Mouse (Mus musculus) adrenal gland, adult 18-20 months (tissue): ENCODE measurements around the gene Gabarapl2. TPM values are rescaled to one million over a fixed set of nuclear protein-coding genes. Genes with fewer than 3 reads are reported as not detected.

Experiments used
- DNase-seq, 2 experiments: peaks; one replicate each; pipeline ENCODE4 v3.0.0; 2021 to 2022; ENCODE audit warnings: low spot score in 2 of 2
- total RNA-seq, 2 experiments: library from RNA; stranded (reverse); gene quantifications; 1 replicate in 1 of 2; 2 replicates in 1 of 2; pipeline ENCODE4 v1.2.3; 2021

The Gabarapl2 gene
- total RNA-seq, 2 experiments from 2014 or later: 156 to 173 TPM

DNA sequence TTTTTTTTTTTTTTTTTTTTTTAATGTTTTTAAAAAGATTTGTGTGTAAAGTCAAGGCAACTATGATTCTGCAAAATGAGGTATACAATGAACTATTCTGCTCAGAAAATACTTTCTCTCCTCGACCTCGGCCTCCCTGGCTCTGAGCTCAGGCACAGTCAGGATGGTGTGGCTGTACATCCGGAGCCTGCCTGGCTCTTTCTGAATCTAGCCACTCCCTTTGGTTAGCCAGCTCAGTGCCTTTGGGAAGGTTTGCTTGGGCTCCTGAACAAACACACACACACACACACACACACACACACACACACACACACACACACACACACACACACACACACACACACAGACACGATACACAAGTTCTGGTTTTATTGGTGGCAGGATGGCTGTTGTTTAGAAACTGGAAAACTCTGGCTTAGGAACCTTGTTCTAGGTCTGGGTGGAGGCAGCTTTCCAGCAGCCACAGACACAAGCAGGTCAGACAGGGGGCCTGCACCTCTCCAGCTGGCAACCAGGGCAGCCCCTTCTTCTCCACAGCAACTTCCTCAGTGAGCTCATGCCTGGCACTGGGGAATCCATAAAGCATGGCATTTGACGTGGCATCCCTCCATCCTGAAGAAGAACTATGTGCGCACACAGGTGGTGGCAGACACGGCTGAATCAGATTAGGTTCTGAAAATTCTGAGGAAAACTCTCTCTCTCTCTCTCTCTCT is 24.5 kb downstream of the Gabarapl2 start:
- DNase-seq: no peak

DNA sequence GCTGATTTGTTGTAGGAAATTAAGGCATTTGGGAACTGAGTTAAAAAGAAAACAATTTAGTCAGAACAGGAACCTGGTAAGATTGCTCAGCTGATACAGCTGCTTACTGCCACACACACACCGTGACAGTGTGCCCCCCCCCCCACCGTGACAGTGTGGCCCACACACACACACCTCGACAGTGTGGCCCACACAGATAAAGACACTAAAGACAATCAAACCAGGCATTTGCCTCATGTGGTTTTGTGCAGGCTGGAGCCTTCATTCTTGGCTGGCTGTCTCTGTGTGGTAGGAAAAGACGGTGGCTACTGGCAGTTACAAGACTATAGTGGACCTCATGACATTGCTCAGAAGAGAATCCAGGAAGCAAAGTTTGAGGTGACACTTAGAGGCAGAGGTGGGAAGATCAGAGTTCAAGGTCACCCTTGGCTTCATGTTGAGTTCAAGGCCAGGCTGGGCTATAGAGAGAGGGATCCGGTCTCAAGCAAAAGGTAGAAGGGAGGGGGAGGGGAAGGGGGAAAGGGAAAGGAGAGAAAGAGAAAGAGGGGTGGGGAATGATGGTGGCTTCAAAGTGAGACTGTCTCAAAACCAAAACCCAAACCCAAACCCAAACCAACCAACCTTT is 26.9 kb downstream of the Gabarapl2 start:
- DNase-seq: no peak

DNA sequence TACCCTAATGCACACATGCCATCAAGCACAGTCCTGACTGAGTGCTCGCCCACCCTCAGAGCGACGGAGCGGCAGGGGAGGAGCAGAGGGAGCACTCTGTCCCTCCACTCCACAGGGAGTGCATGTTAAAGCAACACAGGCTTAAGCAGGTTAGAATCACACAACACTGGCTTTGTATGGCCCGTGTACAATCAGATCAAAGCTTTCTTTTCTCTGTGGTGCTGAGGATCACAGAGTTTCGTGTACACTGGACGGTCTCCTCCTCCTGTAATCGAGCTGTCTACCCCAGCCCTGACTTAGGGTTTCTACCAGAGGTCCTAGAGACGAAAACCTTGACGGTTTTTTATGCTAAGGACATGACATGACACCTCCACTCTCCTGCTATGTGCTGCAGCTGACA is 28.0 kb downstream of the Gabarapl2 start:
- no peak for DNase-seq

DNA sequence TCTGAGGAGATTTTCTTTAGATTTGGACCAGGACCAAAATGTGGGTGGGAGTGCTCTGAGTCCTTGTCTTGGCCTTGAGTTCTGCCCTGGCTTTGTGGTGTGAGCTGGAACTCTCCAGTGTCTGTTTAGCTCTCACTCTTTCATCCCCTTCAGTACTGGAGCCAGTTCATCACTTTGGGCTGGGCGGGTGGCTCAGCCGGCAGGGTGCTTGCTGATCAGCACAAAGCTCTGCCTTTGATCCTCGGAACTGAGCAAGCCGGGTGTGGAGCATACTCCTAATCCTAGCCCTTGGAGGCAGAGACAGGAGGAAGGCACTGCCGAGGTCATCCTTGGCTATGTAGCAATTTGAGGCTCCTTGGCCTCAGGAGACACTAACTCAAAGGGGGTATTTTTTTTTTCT is 28.5 kb downstream of the Gabarapl2 start:
- DNase-seq: no peak

DNA sequence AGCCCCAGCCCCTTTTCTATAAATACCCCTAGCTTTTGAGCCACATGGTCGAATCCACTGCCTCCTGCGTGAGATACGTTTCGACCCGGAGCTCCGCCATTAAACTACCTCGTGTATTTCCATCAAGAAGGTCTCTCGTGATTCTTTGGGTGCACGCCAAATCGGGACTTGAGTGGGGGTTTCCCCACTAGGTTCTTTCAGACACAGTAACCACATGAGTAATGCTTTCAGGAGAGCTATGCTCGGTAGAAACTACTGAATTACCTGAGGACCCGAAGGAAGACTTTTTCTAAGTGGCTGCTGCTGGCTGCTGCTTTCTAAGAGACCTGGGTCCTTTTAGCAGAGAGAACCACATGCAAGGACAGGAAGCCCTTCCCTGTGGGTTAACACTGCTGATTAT is 33.6 kb downstream of the Gabarapl2 start:
- no peak for DNase-seq

DNA sequence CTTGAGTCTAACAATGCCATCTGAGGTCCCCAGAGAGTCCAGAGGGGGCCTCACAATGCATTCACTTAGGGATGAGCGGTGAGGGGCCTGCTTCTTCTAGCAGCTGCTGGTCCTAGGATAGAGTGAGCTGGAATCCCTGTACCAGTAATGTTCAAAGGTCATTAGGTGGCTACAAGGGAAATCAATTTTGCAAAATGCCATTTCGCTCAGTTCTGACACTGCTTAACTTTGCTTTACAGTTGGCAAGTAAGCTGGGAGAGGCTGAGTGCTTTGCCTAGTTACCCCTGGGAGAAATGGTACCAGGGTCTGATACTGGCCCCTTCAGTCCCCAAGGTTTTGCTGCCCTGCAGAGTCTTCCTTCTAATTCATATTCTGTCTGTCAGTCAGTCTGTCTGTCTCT is 35.2 kb downstream of the Gabarapl2 start:
- DNase-seq: no peak

DNA sequence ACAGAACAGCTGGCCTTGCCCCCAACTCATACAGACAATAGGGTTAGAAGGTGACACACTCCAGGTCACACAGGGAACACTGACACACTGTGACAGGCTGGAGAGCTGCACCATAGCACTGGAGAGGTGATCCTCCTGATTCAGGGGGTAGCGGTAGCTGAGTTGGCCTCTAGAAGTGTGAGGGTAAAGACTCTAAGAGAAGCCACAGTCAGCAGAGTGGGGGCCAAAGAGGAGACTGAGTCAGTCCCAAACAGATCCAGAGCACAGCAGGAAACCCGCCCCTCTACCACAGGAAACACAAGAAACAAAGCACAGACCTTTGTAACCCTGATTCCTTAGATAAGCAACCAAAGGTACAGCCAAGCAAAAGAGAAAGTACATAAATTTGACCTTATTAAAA is 35.8 kb downstream of the Gabarapl2 start:
- DNase-seq: no peak

DNA sequence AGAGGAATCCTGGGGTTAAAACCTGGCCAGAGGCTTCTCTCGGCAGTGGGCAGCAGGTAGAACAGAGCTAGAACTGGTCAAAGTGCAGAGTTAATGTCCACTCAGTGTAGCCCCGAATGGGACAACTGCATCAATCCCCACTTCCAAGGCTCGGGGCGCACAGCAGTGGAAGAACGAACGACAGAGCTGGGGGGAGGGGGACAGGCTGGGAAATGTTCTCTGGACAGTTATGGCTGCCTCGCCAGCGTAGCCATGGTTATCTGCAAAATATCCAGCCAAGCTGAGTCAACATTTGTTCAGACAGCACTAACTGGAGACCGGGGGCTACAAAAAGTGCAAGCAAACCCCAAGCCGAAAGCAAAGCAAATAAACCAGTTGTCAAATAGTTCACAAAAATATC is 37.6 kb downstream of the Gabarapl2 start:
- no peak for DNase-seq

DNA sequence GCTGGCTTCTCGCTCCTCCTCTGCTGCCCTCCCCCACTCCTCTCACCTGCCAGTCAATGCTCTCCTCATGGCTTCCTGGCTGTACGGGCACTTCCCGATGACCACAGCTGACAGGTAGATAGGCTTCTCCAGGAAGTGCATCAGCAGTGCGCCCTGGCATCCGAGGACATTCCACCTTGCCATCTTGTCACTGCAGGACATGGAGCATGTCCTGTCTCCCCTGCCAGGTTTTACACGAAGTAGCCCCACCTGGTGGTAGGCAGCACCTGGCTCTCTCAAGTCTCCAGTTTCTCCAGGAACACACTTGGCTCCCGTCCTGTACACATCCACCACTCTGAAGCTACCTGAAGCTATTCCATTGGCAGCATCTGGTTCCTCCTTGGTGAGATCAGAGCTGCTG is 41.6 kb downstream of the Gabarapl2 start:
- no peak for DNase-seq

DNA sequence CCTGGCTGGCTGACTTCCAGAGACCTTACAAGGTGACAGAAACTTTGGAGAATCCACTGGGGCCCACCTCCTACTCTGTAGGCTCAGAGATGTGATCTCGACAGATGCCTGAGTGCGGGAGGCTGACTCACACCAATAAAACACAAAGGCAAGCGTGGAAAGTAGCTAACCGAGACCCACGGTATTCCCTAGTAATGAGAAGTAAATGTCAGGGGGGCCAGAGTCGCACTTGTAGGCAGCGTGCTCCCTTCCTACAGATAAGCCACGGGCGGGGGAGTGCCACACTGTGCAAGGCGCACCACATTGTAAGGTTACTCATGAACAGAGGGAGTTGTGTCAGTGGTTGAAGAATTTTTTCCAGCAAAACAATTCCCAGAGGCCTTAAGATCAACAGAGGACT is 44.0 kb downstream of the Gabarapl2 start:
- no peak for DNase-seq

DNA sequence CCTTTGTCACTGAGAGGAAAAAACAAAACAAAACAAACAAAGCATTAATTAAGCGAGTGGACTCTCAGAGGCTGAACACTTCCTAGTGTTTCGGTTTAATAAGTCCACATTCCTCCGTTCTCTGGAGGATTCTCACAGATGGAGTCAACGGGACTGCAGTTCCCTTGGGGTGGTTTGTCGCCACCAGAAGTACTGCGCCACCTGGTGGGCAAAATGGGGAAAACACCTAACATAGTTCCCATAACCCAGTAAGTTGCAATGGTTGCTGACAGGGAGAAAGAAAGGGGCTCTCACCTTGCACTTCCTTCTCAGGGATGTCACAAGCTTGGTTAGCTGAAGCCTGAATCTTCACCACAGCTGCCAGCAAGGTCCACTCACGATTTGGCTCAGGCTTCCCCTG is 49.4 kb downstream of the Gabarapl2 start:
- peak; percentile 78 for DNase-seq

DNA sequence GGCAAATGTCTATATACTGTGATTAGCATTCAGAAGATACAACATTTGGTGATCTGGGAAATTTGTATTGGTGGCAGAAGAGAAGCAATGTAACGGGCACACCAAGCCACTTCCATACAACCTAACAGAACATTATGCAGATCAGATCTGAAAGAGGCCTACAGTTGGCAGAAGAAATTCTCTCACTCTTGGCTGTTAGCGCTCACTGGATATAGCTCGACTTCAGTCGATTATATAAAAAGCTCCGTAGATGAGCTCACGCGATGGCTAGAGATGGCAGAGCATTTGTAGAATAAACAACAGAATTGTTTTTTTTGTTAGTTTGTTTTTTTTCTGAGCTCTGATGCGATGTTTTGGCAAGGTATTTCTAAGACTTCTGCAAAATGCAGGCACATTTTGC is 50.8 kb downstream of the Gabarapl2 start:
- no peak for DNase-seq

DNA sequence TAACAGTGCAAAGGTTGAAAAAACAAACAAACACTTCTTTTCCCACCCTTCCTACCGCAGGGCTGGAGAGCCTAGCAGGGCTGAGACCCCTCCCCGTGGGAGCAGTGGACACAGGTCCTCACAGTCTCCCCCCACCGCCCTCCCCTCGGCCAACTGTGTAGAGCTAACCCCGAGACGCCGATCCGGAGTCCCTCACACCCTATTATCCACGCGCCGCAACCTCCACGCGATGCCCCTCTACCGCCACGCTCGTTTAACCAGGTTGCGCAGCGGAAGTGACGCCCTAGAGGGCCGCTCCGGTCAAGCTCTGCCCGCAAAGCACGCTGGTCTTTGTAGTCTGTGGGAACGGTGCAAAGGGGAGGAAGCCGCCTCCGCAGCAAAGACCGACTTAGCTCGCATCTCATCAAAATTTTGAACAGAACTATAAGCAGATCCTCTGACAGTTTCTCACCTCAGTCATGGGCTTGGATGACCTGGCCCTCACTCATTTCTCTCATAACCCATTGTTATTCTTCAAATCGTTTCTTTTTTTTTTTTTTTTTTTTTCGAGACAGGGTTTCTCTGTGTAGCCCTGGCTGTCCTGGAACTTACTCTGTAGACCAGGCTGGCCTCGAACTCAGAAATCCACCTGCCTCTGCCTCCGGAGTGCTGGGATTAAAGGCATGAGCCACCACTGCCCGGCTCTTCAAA is 51.7 kb downstream of the Gabarapl2 start, which contains the start of gene Adat1:
Gene Adat1, minus strand, starts transcription at position 290 of the 690 bp plus-strand sequence.
- peak; percentile 72 to 81 for DNase-seq

DNA sequence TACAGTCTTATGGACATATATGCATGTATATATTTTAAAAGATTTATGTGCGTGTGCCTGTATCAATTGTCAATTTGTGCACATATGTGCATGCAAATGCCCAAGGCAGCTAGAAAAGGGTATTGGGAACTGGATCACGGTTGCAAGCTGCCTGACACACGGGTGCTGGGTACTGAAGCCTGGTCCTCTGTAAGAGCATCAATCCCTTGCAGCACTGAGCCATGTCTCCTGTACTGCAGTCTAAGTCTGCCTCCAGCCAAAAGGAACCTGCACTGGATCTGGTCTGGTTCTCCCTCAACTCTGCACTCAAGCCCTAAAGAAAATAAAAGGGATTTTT is 52.2 kb downstream of the Gabarapl2 start:
- DNase-seq: no peak

Other genes with a start within 250 kb of the Gabarapl2 start
- gene Ctrb1, start 249.7 kb upstream of the Gabarapl2 start, total RNA-seq: not detected
- 100 to 1,000 TPM in 1 of 2 experiments, 10 to 100 TPM in 1; 83.9 to 120 TPM for gene Bcar1, start 196.9 kb upstream of the Gabarapl2 start, total RNA-seq
- gene Cfdp1, start 86.4 kb upstream of the Gabarapl2 start, total RNA-seq: 10 to 100 TPM; 68.2 to 77.9 TPM
- 1 to 10 TPM; 5.6 to 6.6 TPM for gene Tmem170, start 64.0 kb upstream of the Gabarapl2 start, total RNA-seq
- not detected for gene Chst5, start 30.3 kb upstream of the Gabarapl2 start, total RNA-seq
- 1 to 10 TPM; 5.3 to 5.7 TPM for gene Tmem231, start 6.8 kb upstream of the Gabarapl2 start, total RNA-seq
- gene Adat1, start 51.6 kb downstream of the Gabarapl2 start, total RNA-seq: 1 to 10 TPM; 3.1 to 3.4 TPM
- 100 to 1,000 TPM in 1 of 2 experiments, 10 to 100 TPM in 1; 92.3 to 102 TPM for gene Kars, start 70.6 kb downstream of the Gabarapl2 start, total RNA-seq
- gene Terf2ip, start 70.7 kb downstream of the Gabarapl2 start, total RNA-seq: 10 to 100 TPM; 19.7 to 23.2 TPM
- under 1 TPM in 1 of 2 experiments, not detected in 1; 0.46 TPM for gene Gm6793, start 74.3 kb downstream of the Gabarapl2 start, total RNA-seq